Comparison of ENCODE assay signal across 13 mouse cellular contexts in the genomic region with DNA sequence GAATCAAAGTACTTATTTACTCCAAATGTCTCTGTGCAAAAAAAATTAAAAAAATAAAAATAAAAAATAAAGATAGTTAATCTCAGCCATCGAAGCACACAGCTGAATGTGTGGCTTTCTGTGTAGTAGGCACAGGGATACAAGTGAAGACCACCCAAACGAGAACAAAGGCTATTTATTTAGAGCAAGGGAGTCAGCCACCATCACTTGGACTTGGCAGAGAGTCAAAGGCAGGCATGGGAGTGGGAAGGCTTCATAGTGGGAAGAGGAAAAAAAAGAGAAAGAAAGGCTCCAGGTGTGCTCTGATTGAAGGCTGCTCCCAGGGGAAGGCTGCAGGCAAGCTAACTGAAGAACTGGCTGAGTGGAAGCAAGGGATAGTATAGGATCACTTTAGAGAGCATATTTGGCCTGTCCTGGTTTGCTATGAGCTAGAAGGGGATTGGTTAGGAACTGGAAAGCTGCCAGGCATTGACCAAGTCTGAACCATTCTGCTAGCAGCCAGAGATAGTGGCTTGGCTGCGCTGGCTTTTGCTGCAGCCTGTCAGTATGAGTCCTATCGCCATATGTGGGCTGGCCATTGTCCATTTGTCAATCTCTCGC. TPM values are rescaled to one million over a fixed set of nuclear protein-coding genes. Genes with fewer than 3 reads are reported as not detected.
DNase-seq lines count a peak whose midpoint lies in the region; ATAC-seq and TF ChIP-seq lines count a peak whose summit lies in the region.
"Had no signal": no experiment of that assay in that cellular context is flagged by ENCODE, and none has a peak within 500 bp of the region (broad histone marks: within the 10 kb centered on the region; RNA-seq: fewer than 3 reads in every experiment).

No protein-coding gene starts in this region.

- H3K4me2 ChIP-seq in hindbrain, embryonic 12.5 days (replicated peaks), result 0 out of 2 replicates have a peak overlapping the region, but pooled peaks have one; percentile 3
- no peak overlapping the region for H3K4me2 ChIP-seq in neural tube, embryonic 14.5 days (ENCODE audit: low read depth, low read length)
- H3K4me2 ChIP-seq: liver, embryonic 11.5 days had no signal

- no peak overlapping the region for H3K9ac ChIP-seq in hindbrain, embryonic 12.5 days
- H3K9ac ChIP-seq in neural tube, embryonic 14.5 days (replicated peaks; ENCODE audit: low read depth, low read length), result no peak overlapping the region

- H3K27ac ChIP-seq in hindbrain, embryonic 12.5 days, result peak overlapping the region; percentile 45
- peak overlapping the region; percentile 57; the same call in 1 of the 2 replicates for H3K27ac ChIP-seq in neural tube, embryonic 14.5 days (ENCODE audit: low read depth, low read length)
- no peak overlapping the region for H3K27ac ChIP-seq in kidney, adult 2 months (ENCODE audit: insufficient read depth, low read depth, low read length)

- no peaks in the 10 kb centered on the region for H3K9me3 ChIP-seq in hindbrain, embryonic 12.5 days (replicated peaks)
- H3K9me3 ChIP-seq in neural tube, embryonic 14.5 days (ENCODE audit: control insufficient read depth, low read length), result no peaks in the 10 kb centered on the region

- no peaks in the 10 kb centered on the region for H3K36me3 ChIP-seq in hindbrain, embryonic 12.5 days
- H3K36me3 ChIP-seq in neural tube, embryonic 14.5 days (ENCODE audit: control insufficient read depth, insufficient read depth, low read length), result no peaks in the 10 kb centered on the region
- no peaks in the 10 kb centered on the region for H3K36me3 ChIP-seq in kidney, adult 2 months (ENCODE audit: control insufficient read depth, insufficient read depth, low read length)

- 35% methylated on average over 5 of the region's 5 CpGs for WGBS in hindbrain, embryonic 12.5 days
- WGBS in neural tube, embryonic 14.5 days, result 32% methylated on average over 5 of the region's 5 CpGs
- 55% methylated on average over 5 of the region's 5 CpGs for whole genome bisulfite sequencing in kidney, adult 2 months

- intact Hi-C loops in left cerebral cortex, postnatal 4 days (cut with DNase I), result no loop called here
- intact Hi-C loops in left cerebral cortex, postnatal 36 days (cut with DNase I), result no loop called here

- peak; percentile 84 for ATAC-seq in hindbrain, embryonic 12.5 days (ENCODE audit: low FRiP score)
- ATAC-seq in neural tube, embryonic 14.5 days (ENCODE audit: low read depth), result peak; percentile 86

- H3K27me3 ChIP-seq in hindbrain, embryonic 12.5 days, result peaks cover 6% of the 10 kb centered on the region
- H3K27me3 ChIP-seq in neural tube, embryonic 14.5 days (ENCODE audit: control insufficient read depth, insufficient read depth, low read length), result no peaks in the 10 kb centered on the region
- H3K27me3 ChIP-seq in kidney, adult 2 months (replicated peaks; ENCODE audit: control insufficient read depth, insufficient read depth, low read length), result peaks cover 2% of the 10 kb centered on the region; the same call in 1 of the 2 replicates

- H3K4me1 ChIP-seq in hindbrain, embryonic 12.5 days, result peaks cover 15% of the 10 kb centered on the region
- peaks cover 5% of the 10 kb centered on the region; the same call in 1 of the 2 replicates for H3K4me1 ChIP-seq in neural tube, embryonic 14.5 days (ENCODE audit: control insufficient read depth, insufficient read depth, low read length)
- H3K4me1 ChIP-seq in kidney, adult 2 months (ENCODE audit: control insufficient read depth, insufficient read depth, low read length), result no peaks in the 10 kb centered on the region

- TF ChIP-seq CTCF in kidney, adult 2 months (conservative IDR thresholded peaks at IDR 0.05; ENCODE audit: insufficient read depth, insufficient read length, low read depth, low read length), result no peak

- DNase-seq in adrenal gland, postnatal 14 days, result peak; percentile 31
- DNase-seq in adrenal gland, adult 18-20 months (ENCODE audit: low spot score in 2 of 2), result no peak
- peak; percentile 74 for DNase-seq in left cerebral cortex, postnatal 4 days
- no peak for DNase-seq in left cerebral cortex, postnatal 36 days (ENCODE audit: low spot score in 2 of 2)
- DNase-seq in kidney, adult 2 months, result no peak
- DNase-seq in thymus, postnatal 14 days, result no peak
- DNase-seq: gastrocnemius, postnatal 14 days; lung, postnatal 36 days; right cerebral cortex, postnatal 14 days had no signal

- no peak overlapping the region for H3K4me3 ChIP-seq in hindbrain, embryonic 12.5 days
- H3K4me3 ChIP-seq in neural tube, embryonic 14.5 days (ENCODE audit: low read depth, low read length), result no peak overlapping the region
- H3K4me3 ChIP-seq in kidney, adult 2 months (ENCODE audit: insufficient read depth, low read depth, low read length), result no peak overlapping the region

- no peak for TF ChIP-seq POLR2A in kidney, adult 2 months (IDR thresholded peaks at IDR 0.05; ENCODE audit: low read depth, low read length)

RNA-seq across cellular contexts. Expression of gene 9030612E09Rik, which starts 5.9 kb away (rescaled TPM):
- total RNA-seq in adrenal gland, postnatal 14 days (2021), result 0.19 TPM in 1 of 2 replicates, not detected in the other
- under 1 TPM; 0.20 to 0.32 TPM for total RNA-seq in adrenal gland, adult 18-20 months (2021)
- total RNA-seq in left cerebral cortex, postnatal 4 days (2021), result 1 to 10 TPM; 1.7 to 3.0 TPM
- 1 to 10 TPM; 1.4 to 2.8 TPM for total RNA-seq in left cerebral cortex, postnatal 36 days (2021)
- polyA plus RNA-seq in hindbrain, embryonic 12.5 days (2016; fragmentation: Nextera tagmentation; extraction: Ambion mirVana), result 2.5 and 2.6 TPM in 2 replicates
- polyA plus RNA-seq in neural tube, embryonic 14.5 days (2014; fragmentation: Nextera tagmentation; extraction: Ambion mirVana), result 1.7 and 2.4 TPM in 2 replicates
- 0.12 and 0.14 TPM in 2 replicates for polyA plus RNA-seq in kidney, adult 2 months (2012; rRNA removed)
- total RNA-seq: ES-E14 had no signal
- polyA plus RNA-seq: liver, embryonic 11.5 days had no signal

RNA-seq across cellular contexts. Expression of gene Sobp, which starts 6.1 kb away (rescaled TPM):
- 4.4 and 4.6 TPM in 2 replicates for total RNA-seq in adrenal gland, postnatal 14 days (2021)
- total RNA-seq in adrenal gland, adult 18-20 months (2021), result 1 to 10 TPM; 2.4 to 3.9 TPM
- total RNA-seq in left cerebral cortex, postnatal 4 days (2021), result 100 to 1,000 TPM; 130 to 133 TPM
- 10 to 100 TPM; 76.7 to 79.5 TPM for total RNA-seq in left cerebral cortex, postnatal 36 days (2021)
- 10.8 and 11.5 TPM in 2 replicates for polyA plus RNA-seq in hindbrain, embryonic 12.5 days (2016; fragmentation: Nextera tagmentation; extraction: Ambion mirVana)
- polyA plus RNA-seq in neural tube, embryonic 14.5 days (2014; fragmentation: Nextera tagmentation; extraction: Ambion mirVana), result 12.3 and 17.0 TPM in 2 replicates
- 0.30 and 0.33 TPM in 2 replicates for polyA plus RNA-seq in kidney, adult 2 months (2012; rRNA removed)

RNA-seq across cellular contexts. Expression of gene Pdss2, which starts 40.9 kb away (rescaled TPM):
- 16.6 and 17.2 TPM in 2 replicates for total RNA-seq in adrenal gland, postnatal 14 days (2021)
- 10 to 100 TPM; 17.9 to 20.5 TPM for total RNA-seq in adrenal gland, adult 18-20 months (2021)
- 10 to 100 TPM; 19.5 to 21.5 TPM for total RNA-seq in left cerebral cortex, postnatal 4 days (2021)
- total RNA-seq in left cerebral cortex, postnatal 36 days (2021), result 10 to 100 TPM; 16.2 to 16.5 TPM
- polyA plus RNA-seq in hindbrain, embryonic 12.5 days (2016; fragmentation: Nextera tagmentation; extraction: Ambion mirVana), result 14.6 and 14.9 TPM in 2 replicates
- 14.4 and 17.3 TPM in 2 replicates for polyA plus RNA-seq in neural tube, embryonic 14.5 days (2014; fragmentation: Nextera tagmentation; extraction: Ambion mirVana)
- 16.8 and 18.1 TPM in 2 replicates for polyA plus RNA-seq in kidney, adult 2 months (2012; rRNA removed)

Comparison
In these comparisons a context has a peak if more than half of its experiments do, and no peak if none do; other contexts are left out.
1. DNase-seq: peak in adrenal gland, postnatal 14 days (single experiment) and left cerebral cortex, postnatal 4 days (single experiment); none in adrenal gland, adult 18-20 months (0 of 2), left cerebral cortex, postnatal 36 days (0 of 2), kidney, adult 2 months (single experiment) and thymus, postnatal 14 days (single experiment).
2. RNA of gene Sobp, which starts 6.1 kb away (total RNA-seq): 130 to 133 TPM in left cerebral cortex, postnatal 4 days and 76.7 to 79.5 TPM in left cerebral cortex, postnatal 36 days; 4.4 to 4.6 TPM in adrenal gland, postnatal 14 days and 2.4 to 3.9 TPM in adrenal gland, adult 18-20 months; every median in the first group is over 10 times any median in the second.